Mouse (Mus musculus): ENCODE results near the gene Fam98c. TPM values are rescaled to one million over a fixed set of nuclear protein-coding genes. Genes with fewer than 3 reads are reported as not detected.

Gene Fam98c
- total RNA-seq, 1 experiment = 20.8 TPM

DNA sequence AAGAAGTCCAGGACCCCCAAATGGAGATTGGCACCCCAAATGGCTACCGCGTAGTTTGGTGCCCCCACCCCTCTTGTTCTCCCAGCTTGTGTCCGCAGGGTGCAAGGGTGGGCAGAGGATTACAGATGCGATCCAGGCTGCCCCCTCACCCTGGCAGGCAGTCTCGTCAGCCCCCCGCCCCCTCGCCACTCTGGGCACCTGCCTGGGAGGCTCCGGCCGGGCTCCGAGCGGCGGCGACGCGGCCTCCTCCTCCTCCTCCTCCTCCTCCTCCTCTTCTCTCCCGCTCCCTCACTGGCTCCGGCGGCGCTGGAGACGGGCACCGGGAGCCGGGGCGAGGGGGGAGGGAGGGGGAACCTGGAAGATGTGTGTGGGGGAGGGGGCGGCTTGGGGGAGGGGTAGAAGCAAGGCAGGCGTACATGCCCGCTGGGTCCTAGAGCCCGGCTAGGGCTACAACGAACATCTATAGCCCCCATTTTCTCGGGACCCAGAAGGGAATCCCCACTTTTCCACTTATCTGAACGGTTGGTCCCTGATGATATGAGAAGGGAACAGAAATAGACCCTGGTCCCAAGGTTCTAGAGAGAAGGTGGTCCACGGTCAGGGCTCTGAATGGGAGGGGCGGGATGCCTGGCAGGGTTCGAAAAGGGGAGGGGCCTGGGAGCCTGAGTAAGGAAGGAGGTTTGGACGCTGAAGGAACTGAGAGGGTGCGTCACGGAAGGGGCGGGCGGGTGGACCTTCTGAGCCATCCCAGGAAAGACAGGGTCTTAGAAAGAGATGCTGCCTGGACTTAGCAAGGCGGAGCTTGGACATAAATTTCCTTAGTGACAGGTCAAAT is 13.4 kb upstream of the Fam98c start:
- peak; percentile 92 for DNase-seq (ENCODE audit: low read depth, low spot score)
- no peak for TF ChIP-seq ZC3H11A (IDR thresholded peaks at IDR 0.05; ENCODE audit: borderline replicate concordance, low read depth, low read length)
- peak; percentile 56; the same call in 1 of the 2 replicates for TF ChIP-seq HCFC1 (IDR thresholded peaks at IDR 0.05; ENCODE audit: borderline replicate concordance, insufficient read depth, low read length)
- TF ChIP-seq ZNF384 (IDR thresholded peaks at IDR 0.05; ENCODE audit: low read depth, low read length) = no peak
- 0 out of 2 replicates have a peak, but pooled peaks have one; percentile 46 for TF ChIP-seq CHD2 (IDR thresholded peaks at IDR 0.05; ENCODE audit: low read depth, low read length)
- TF ChIP-seq MAFK (IDR thresholded peaks at IDR 0.05; ENCODE audit: insufficient read depth, low read depth, low read length) = no peak
- H3K9me3 ChIP-seq (ENCODE audit: control insufficient read depth, insufficient read depth, low read depth, low read length) = no peaks in the 10 kb centered on the region
- peaks cover 13% of the 10 kb centered on the region for H3K36me3 ChIP-seq (ENCODE audit: control insufficient read depth, insufficient read depth, low read length, poor library complexity, severe bottlenecking)
- peak overlapping the region; percentile 62; the same call in 1 of the 2 replicates for H3K27ac ChIP-seq (ENCODE audit: insufficient read depth, low read depth, low read length, poor library complexity, severe bottlenecking)
- H3K9ac ChIP-seq (ENCODE audit: insufficient read depth, low read depth, low read length, poor library complexity, severe bottlenecking) = peak overlapping the region; percentile 63
- peak overlapping the region; percentile 71 to 99 for H3K4me3 ChIP-seq (ENCODE audit: insufficient read depth in 1 of 2, low read depth in 1 of 2, low read length in 2 of 2, poor library complexity in 1 of 2, severe bottlenecking in 1 of 2)
- H3K4me1 ChIP-seq (ENCODE audit: control insufficient read depth in 2 of 2, insufficient read depth in 2 of 2, low read length in 2 of 2, poor library complexity in 1 of 2) = peaks cover 4 to 25% of the 10 kb centered on the region in 2 experiments; a peak in 3 of 4 replicates
- in situ Hi-C loops (cut with MboI; ENCODE audit: low sequenced_read_pairs in 2 of 2, unreplicated experiment in 2 of 2) = no loop called here

- peaks cover 4 to 27% of the 10 kb centered on the region in 2 experiments; a peak in 3 of 4 replicates for H3K4me1 ChIP-seq (ENCODE audit: control insufficient read depth in 2 of 2, insufficient read depth in 2 of 2, low read length in 2 of 2, poor library complexity in 1 of 2)
- H3K27ac ChIP-seq (ENCODE audit: insufficient read depth, low read depth, low read length, poor library complexity, severe bottlenecking) = peak overlapping the region; percentile 9; the same call in 1 of the 2 replicates
- DNase-seq (ENCODE audit: low read depth, low spot score) = no peak
- H3K9ac ChIP-seq (ENCODE audit: insufficient read depth, low read depth, low read length, poor library complexity, severe bottlenecking) = peak overlapping the region; percentile 63
- H3K9me3 ChIP-seq (ENCODE audit: control insufficient read depth, insufficient read depth, low read depth, low read length) = no peaks in the 10 kb centered on the region
- peaks cover 11% of the 10 kb centered on the region for H3K36me3 ChIP-seq (ENCODE audit: control insufficient read depth, insufficient read depth, low read length, poor library complexity, severe bottlenecking)
- in situ Hi-C loops (cut with MboI; ENCODE audit: low sequenced_read_pairs in 2 of 2, unreplicated experiment in 2 of 2) = no loop called here
- no peak for TF ChIP-seq ZNF384 (IDR thresholded peaks at IDR 0.05; ENCODE audit: low read depth, low read length)
- TF ChIP-seq HCFC1 (IDR thresholded peaks at IDR 0.05; ENCODE audit: borderline replicate concordance, insufficient read depth, low read length) = peak; percentile 26; the same call in 1 of the 2 replicates
- H3K4me3 ChIP-seq (ENCODE audit: insufficient read depth in 1 of 2, low read depth in 1 of 2, low read length in 2 of 2, poor library complexity in 1 of 2, severe bottlenecking in 1 of 2) = peak overlapping the region; percentile 71 to 99
These were observed 12.8 kb upstream of the Fam98c start for GRCm38 (mm10) chr7:29168791-29169230.

DNA sequence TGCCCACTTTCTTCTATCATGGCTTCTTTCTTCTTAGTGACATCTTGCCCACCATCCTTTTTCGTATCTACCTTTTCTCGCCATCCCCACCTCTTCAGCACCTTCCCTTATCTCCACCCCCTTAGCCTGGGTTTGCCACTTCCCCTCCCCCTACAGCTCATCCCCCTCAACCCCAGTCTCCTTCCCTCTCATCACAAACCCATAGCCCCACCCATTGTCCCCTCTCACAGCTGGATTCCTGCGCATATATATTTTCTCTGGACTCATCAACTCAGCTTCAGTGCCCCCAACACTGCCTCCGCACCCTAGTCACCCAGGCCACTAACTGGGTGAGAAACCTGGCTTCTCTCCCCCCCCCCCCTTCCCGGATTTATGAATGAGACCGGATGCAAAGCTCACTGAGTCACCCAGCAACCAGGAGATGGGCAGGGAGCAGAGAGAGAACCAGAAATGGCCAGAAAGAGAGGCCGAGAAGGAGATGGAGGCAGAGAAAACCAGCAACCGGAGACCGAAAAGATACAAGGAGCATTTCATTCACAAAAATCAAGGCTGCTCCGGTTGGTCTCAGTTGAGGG is 12.2 kb upstream of the Fam98c start:
- in situ Hi-C loops (cut with MboI; ENCODE audit: low sequenced_read_pairs in 2 of 2, unreplicated experiment in 2 of 2) = no loop called here
- Histone ChIP-seq H3K36me3 (ENCODE audit: control insufficient read depth, insufficient read depth, low read length, poor library complexity, severe bottlenecking) (peaks cover 8% of the 10 kb centered on the region), H3K9me3 (ENCODE audit: control insufficient read depth, insufficient read depth, low read depth, low read length) (no peaks in the 10 kb centered on the region), H3K9ac (ENCODE audit: insufficient read depth, low read depth, low read length, poor library complexity, severe bottlenecking) (peak overlapping the region; percentile 46; the same call in 1 of the 2 replicates), H3K4me1 (ENCODE audit: control insufficient read depth in 2 of 2, insufficient read depth in 2 of 2, low read length in 2 of 2, poor library complexity in 1 of 2) (peaks cover 4 to 28% of the 10 kb centered on the region in 2 experiments; a peak in 3 of 4 replicates), H3K4me3 (ENCODE audit: insufficient read depth in 1 of 2, low read depth in 1 of 2, low read length in 2 of 2, poor library complexity in 1 of 2, severe bottlenecking in 1 of 2) (peak overlapping the region; percentile 71 to 99), H3K27ac (ENCODE audit: insufficient read depth, low read depth, low read length, poor library complexity, severe bottlenecking) (peak overlapping the region; percentile 9; the same call in 1 of the 2 replicates)
- no peak for TF ChIP-seq ZC3H11A (IDR thresholded peaks at IDR 0.05; ENCODE audit: borderline replicate concordance, low read depth, low read length)
- TF ChIP-seq ZNF384 (IDR thresholded peaks at IDR 0.05; ENCODE audit: low read depth, low read length) = no peak
- TF ChIP-seq HCFC1 (IDR thresholded peaks at IDR 0.05; ENCODE audit: borderline replicate concordance, insufficient read depth, low read length) = no peak
- no peak for TF ChIP-seq MAFK (IDR thresholded peaks at IDR 0.05; ENCODE audit: insufficient read depth, low read depth, low read length)
- TF ChIP-seq CHD2 (IDR thresholded peaks at IDR 0.05; ENCODE audit: low read depth, low read length) = no peak
- DNase-seq (ENCODE audit: low read depth, low spot score) = no peak

DNA sequence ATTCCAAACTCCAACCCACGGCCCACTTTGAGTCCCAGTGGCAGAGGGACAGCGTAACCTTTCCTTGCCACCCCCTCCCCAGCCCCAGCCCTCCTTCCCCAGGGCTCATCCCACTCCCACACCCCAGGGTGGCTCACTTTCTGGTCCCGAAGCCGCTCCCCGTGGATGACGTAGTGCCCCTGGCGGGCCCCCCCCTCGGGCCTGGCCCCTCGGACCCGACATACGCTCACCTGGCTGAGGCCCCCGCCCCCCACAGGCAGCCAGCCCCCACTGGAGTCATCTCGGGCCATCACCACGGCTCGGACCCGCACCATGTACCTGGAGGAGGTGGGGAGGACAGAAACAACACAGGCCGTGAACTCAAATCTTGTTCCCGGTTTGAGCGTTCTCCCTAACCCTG is 11.6 kb upstream of the Fam98c start:
- peaks cover 3% of the 10 kb centered on the region; the same call in 1 of the 2 replicates for H3K36me3 ChIP-seq (ENCODE audit: control insufficient read depth, insufficient read depth, low read length, poor library complexity, severe bottlenecking)
- H3K27ac ChIP-seq (ENCODE audit: insufficient read depth, low read depth, low read length, poor library complexity, severe bottlenecking) = 0 out of 2 replicates have a peak overlapping the region, but pooled peaks have one; percentile 24
- H3K9me3 ChIP-seq (ENCODE audit: control insufficient read depth, insufficient read depth, low read depth, low read length) = no peaks in the 10 kb centered on the region
- in situ Hi-C loops (cut with MboI; ENCODE audit: low sequenced_read_pairs in 2 of 2, unreplicated experiment in 2 of 2) = no loop called here
- peak overlapping the region; percentile 46; the same call in 1 of the 2 replicates for H3K9ac ChIP-seq (ENCODE audit: insufficient read depth, low read depth, low read length, poor library complexity, severe bottlenecking)
- TF ChIP-seq HCFC1 (IDR thresholded peaks at IDR 0.05; ENCODE audit: borderline replicate concordance, insufficient read depth, low read length) (no peak), MAFK (IDR thresholded peaks at IDR 0.05; ENCODE audit: insufficient read depth, low read depth, low read length) (no peak), CHD2 (IDR thresholded peaks at IDR 0.05; ENCODE audit: low read depth, low read length) (no peak), ZNF384 (IDR thresholded peaks at IDR 0.05; ENCODE audit: low read depth, low read length) (no peak), ZC3H11A (IDR thresholded peaks at IDR 0.05; ENCODE audit: borderline replicate concordance, low read depth, low read length) (no peak)
- DNase-seq (ENCODE audit: low read depth, low spot score) = no peak
- peak overlapping the region; percentile 71 to 99; a peak in 3 of 4 replicates for H3K4me3 ChIP-seq (ENCODE audit: insufficient read depth in 1 of 2, low read depth in 1 of 2, low read length in 2 of 2, poor library complexity in 1 of 2, severe bottlenecking in 1 of 2)
- H3K4me1 ChIP-seq (ENCODE audit: control insufficient read depth in 2 of 2, insufficient read depth in 2 of 2, low read length in 2 of 2, poor library complexity in 1 of 2) = peaks cover 4 to 23% of the 10 kb centered on the region in 2 experiments; a peak in 3 of 4 replicates

Data from ES-E14 (cell line).